Mouse (Mus musculus) small intestine, adult 2 months (tissue): Measurements from ENCODE around the gene Nicn1. TPM values are rescaled to one million over a fixed set of nuclear protein-coding genes. Genes with fewer than 3 reads are reported as not detected.

Experiments used
- H3K27ac ChIP-seq: fragments of 200-500 bp; 2 replicates; pipeline ENCODE4 v1.5.1; 2012; ENCODE audit warnings: low read depth, low read length, control low read depth, inconsistent platforms; ENCODE audit not compliant: insufficient read depth
- H3K27me3 ChIP-seq: fragments of 200-500 bp; 2 replicates; pipeline ENCODE4 v1.6.1; 2012; ENCODE audit warnings: mild to moderate bottlenecking, moderate library complexity, low read length, inconsistent platforms; ENCODE audit not compliant: control insufficient read depth, insufficient read depth
- H3K36me3 ChIP-seq: fragments of 200-500 bp; 2 replicates; pipeline ENCODE4 v1.6.1; 2012; ENCODE audit warnings: mild to moderate bottlenecking, low read length, control low read depth, inconsistent platforms; ENCODE audit not compliant: control insufficient read depth, insufficient read depth
- H3K4me1 ChIP-seq: fragments of 200-500 bp; 2 replicates; pipeline ENCODE4 v1.6.1; 2012; ENCODE audit warnings: low read length, inconsistent platforms, mixed read lengths; ENCODE audit not compliant: control insufficient read depth, insufficient read depth, insufficient read length
- H3K4me3 ChIP-seq: fragments of 200-500 bp; 2 replicates; pipeline ENCODE4 v1.5.1; 2012; ENCODE audit warnings: low read depth, mild to moderate bottlenecking, control low read depth, inconsistent platforms, low read length, moderate library complexity
- CTCF ChIP-seq: fragments of 200-500 bp; IDR thresholded peaks from 2 replicates; pipeline ENCODE4 v1.5.1; 2012; ENCODE audit warnings: low read depth, mild to moderate bottlenecking, control low read depth, inconsistent platforms, low read length, moderate library complexity, mixed read lengths; ENCODE audit not compliant: insufficient replicate concordance, insufficient read length; ENCODE audit errors: extremely low read depth
- POLR2A ChIP-seq: fragments of 200-500 bp; IDR thresholded peaks from 2 replicates; pipeline ENCODE4 v1.6.1; 2012; ENCODE audit warnings: low read depth, mild to moderate bottlenecking, control low read depth, inconsistent platforms, low read length, moderate library complexity
- WGBS: fragments of 180-500 bp; shearing (Covaris S2); methylation state at CpG from one replicate; pipeline ENCODE4 v1.1.7; 2018; 5-methylcytosine and 5-hydroxymethylcytosine counted together
- polyA plus RNA-seq: library from polyadenylated mRNA; depleted of rRNA; stranded (reverse); fragments of >200 nt; gene quantifications from 2 replicates; pipeline ENCODE4 v1.2.3, GENCODE M21; 2012

The Nicn1 gene
- polyA plus RNA-seq, 1 experiment: 3.9 TPM

DNA sequence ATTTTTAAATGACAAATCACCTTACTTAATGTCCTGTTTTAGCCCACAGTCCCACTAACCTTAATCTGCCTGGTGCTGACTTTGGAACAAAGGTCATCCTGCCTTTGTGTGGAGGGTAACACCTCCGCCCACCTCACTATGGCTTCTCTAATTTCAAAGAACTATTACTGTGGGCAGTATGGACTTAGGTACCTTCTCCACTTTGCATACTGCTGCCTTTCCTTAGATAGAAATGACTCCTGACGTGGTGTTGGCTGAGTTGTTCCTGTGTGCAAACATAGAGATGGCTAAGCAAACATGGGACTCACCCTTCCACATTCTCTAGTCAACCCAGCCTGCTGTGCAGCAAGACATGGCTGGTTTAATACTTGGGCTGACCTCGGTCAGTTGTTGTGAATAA lies 11.6 kb downstream of the Nicn1 start:
- Histone ChIP-seq H3K27me3 (no peaks in the 10 kb centered on the region), H3K27ac (no peak overlapping the region), H3K36me3 (peaks cover 21% of the 10 kb centered on the region), H3K4me3 (no peak overlapping the region), H3K4me1 (peaks cover 3% of the 10 kb centered on the region; the same call in 1 of the 2 replicates)
- TF ChIP-seq CTCF: no peak
- TF ChIP-seq POLR2A: no peak
- WGBS: 27% methylated on average over 3 of the region's 3 CpGs

DNA sequence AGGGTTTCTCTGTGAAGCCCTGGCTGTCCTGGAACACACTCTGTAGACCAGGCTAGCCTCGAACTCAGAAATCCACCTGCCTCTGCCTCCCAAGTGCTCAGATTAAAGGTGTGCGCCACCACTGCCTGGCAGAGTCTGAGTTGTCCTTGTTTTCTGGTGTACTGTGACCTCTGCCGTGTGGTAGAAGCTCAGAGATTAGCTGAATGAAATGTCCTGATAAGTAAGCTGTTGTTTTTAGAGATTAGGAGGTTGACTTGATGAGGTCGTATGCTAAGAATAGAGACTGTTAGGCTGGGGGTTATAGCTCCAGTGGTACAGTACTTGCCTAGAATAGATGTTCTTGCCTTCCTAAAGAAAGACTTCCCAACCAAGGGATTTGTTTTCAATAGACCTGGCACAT lies 14.5 kb downstream of the Nicn1 start:
- H3K36me3 ChIP-seq: peaks cover 21% of the 10 kb centered on the region
- no peak overlapping the region for H3K4me3 ChIP-seq
- H3K27ac ChIP-seq: peak overlapping the region; percentile 96
- no peaks in the 10 kb centered on the region for H3K27me3 ChIP-seq
- peaks cover 3% of the 10 kb centered on the region; the same call in 1 of the 2 replicates for H3K4me1 ChIP-seq
- WGBS: 48% methylated on average over 4 of the region's 4 CpGs
- no peak for TF ChIP-seq POLR2A
- TF ChIP-seq CTCF: no peak

DNA sequence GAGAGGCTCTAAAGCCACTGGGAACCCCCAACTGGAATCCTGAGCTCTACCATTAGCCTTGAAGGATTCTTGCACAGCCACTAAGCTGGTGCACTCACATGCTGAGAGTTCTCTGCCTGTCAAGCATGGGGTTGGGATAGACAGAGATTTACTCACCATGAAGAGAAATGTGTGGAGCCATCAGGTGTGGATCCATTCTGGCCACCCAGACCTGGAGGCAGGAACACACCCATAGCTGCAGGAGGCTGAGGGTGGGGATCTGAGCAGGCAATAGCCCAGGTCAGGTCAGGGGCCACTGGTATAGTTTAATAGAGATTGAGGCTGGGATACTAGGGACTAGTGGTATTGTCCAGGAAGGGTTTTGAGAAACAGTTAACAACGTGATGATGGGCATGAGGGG lies 14.9 kb downstream of the Nicn1 start:
- Histone ChIP-seq H3K36me3 (peaks cover 21% of the 10 kb centered on the region), H3K27me3 (no peaks in the 10 kb centered on the region), H3K27ac (peak overlapping the region; percentile 96), H3K4me1 (peaks cover 3% of the 10 kb centered on the region; the same call in 1 of the 2 replicates), H3K4me3 (peak overlapping the region; percentile 87)
- WGBS: 0% methylated on average over 1 of the region's 1 CpGs
- TF ChIP-seq POLR2A (no peak), CTCF (no peak)

DNA sequence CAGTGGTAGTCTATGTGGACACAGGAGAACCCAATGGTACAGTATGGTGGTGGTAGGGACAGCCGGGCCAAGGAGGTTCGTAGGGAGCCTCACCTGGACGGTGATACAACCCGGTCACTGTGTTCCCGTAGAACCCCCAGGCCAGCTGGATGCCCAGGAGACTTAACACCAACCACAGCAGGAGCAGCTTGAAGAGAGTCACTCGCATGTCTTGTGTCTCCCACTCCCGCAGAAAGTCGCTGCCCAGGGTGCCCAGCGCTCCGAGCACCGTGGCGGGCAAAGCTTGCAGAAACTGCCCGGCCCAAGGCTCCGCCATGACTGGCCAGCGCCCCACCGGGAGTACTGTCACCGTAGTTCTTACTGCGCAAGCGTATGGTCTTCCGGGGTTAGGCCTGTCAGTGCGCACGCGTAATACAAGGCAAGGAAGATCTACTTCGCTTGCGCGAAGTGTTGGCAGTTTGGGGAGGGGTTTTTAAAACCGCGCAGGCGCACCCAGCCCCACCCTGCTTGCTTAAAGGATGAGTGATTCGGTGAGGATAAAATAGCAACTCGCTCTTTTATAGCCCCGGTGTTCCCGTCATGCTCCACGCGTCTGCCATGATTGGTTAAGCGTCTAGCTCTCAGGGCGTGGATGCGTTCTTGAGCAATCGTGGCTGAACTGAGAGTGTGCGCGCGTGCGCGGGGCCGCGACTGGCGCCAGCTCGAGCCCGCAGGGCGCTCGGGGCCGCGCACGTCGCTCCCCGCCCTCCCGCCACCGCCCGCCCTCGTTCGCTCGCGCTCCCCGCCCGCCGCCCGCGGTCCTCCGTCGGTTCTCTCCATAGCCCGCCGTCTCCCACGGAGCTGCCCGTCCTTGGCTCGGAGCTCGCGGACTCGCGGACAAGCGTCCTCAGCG lies 15.6 kb downstream of the Nicn1 start, which contains the start of the genes Rhoa and Tcta:
Rhoa (plus strand) TSS at position 501 of the 892 bp plus-strand sequence.
Tcta (minus strand) TSS at position 532 of the 892 bp plus-strand sequence.
- Histone ChIP-seq H3K4me3 (peak within 1 kb of the TSS; percentile 93), H3K27ac (peak within 1 kb of the TSS; percentile 99), H3K4me1 (peaks cover 4% of the 10 kb centered on the region; the same call in 1 of the 2 replicates), H3K27me3 (no peaks in the 10 kb centered on the region), H3K36me3 (peaks cover 21% of the 10 kb centered on the region)
- TF ChIP-seq POLR2A (peak; percentile 92), CTCF (no peak)
- WGBS: under 1% methylated on average over 81 of the region's 81 CpGs

DNA sequence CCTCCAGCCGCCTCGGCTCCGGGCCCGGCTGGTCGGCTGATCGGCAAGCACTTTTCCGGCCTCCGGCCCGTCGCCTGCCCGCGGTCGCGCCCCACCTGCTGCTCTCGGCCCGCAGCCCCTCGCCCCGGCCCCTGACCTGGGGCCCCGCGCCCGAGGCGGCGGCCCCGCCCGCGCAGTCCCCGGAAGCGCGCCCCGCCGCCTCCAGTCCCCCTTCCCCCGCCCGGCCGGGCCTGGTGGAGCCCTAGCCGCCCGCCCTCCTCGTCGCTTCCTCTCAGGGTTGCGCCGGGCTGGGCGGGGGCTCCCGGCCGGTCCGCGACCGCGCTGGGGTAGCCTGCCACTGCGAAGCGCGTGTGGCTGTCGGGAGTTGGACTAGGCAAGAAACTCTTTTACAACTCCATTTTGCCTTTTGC lies 16.3 kb downstream of the Nicn1 start:
- Histone ChIP-seq H3K4me3 (peak overlapping the region; percentile 93), H3K27me3 (no peaks in the 10 kb centered on the region), H3K4me1 (peaks cover 7% of the 10 kb centered on the region; the same call in 1 of the 2 replicates), H3K36me3 (peaks cover 17% of the 10 kb centered on the region), H3K27ac (peak overlapping the region; percentile 99)
- TF ChIP-seq POLR2A (no peak), CTCF (no peak)
- WGBS: under 1% methylated on average over 51 of the region's 51 CpGs

DNA sequence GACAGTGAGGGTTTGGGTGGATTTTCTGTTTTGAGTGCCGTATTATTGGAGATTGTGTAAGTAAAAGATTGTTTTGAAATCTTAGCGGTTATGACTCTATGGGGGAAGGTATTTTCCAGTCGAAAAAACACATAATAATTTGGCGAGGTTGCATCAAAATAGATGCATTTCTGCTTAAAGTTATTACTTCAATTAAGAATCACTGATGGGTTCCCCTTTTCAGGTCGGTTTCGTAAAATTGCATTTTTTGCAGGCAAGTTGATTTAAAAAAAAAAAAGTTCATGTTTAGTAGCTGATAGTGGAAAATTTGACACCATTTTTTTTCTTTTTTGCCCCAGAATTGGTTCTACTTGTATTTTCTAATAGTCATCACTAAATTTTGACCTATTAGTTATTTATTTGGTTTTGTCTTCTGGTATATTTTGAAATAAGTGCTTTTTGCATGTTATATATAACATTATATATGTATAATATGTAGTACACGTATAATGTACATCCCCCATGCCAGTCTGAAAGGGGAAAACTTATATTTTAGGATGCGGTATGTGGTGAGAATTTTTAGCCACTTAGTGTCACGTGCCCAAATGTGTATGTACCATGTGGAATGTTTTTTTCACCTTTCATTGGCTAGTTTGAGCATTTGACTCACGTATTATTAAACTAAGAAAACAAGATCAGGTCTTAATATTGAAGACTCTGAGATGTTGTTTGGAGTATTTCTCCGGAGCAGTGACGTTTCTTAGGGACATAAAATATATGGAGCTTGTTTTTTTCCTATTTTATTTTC lies 17.0 kb downstream of the Nicn1 start:
- TF ChIP-seq CTCF (no peak), POLR2A (no peak)
- H3K36me3 ChIP-seq: peaks cover 15% of the 10 kb centered on the region
- H3K27me3 ChIP-seq: no peaks in the 10 kb centered on the region
- 1% methylated on average over 12 of the region's 12 CpGs for WGBS
- peak overlapping the region; percentile 93 for H3K4me3 ChIP-seq
- H3K27ac ChIP-seq: peak overlapping the region; percentile 99
- H3K4me1 ChIP-seq: peaks cover 7% of the 10 kb centered on the region; the same call in 1 of the 2 replicates

DNA sequence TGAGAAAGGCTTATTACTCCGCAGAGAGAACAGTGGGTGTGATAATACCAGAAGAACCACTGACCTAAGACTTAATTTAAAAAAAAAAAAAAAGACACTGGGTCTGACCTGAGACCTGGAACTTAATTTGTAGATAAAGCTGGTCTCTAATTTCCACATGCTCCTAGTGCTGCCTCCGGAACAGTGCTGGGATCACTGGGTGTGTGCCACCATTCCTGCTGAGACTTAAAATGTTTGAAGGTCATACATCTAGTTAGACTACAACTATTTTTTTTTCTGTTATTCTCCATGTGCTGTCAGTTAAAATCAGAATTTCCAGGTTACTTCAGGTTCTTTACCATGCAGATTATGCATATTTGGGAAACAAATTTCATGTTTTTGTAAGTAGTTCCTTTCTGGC lies 17.9 kb downstream of the Nicn1 start:
- Histone ChIP-seq H3K27me3 (no peaks in the 10 kb centered on the region), H3K4me3 (no peak overlapping the region), H3K27ac (no peak overlapping the region), H3K4me1 (peaks cover 7% of the 10 kb centered on the region; the same call in 1 of the 2 replicates), H3K36me3 (peaks cover 9% of the 10 kb centered on the region)
- WGBS: 5% methylated on average over 2 of the region's 2 CpGs
- TF ChIP-seq POLR2A: no peak
- TF ChIP-seq CTCF: no peak
